Mouse (Mus musculus) liver, postnatal 0 days (tissue): ENCODE results near the gene Prune1.

Experiments
- CTCF ChIP-seq: sonication (generic); IDR thresholded peaks from 2 replicates; pipeline ENCODE4 v1.5.1; 2016; ENCODE audit warnings: antibody characterized with exemption, low read depth
- EP300 ChIP-seq: IDR thresholded peaks from 2 replicates; pipeline ENCODE4 v1.6.1; 2016; ENCODE audit warnings: antibody characterized with exemption, low read depth, mild to moderate bottlenecking

DNA sequence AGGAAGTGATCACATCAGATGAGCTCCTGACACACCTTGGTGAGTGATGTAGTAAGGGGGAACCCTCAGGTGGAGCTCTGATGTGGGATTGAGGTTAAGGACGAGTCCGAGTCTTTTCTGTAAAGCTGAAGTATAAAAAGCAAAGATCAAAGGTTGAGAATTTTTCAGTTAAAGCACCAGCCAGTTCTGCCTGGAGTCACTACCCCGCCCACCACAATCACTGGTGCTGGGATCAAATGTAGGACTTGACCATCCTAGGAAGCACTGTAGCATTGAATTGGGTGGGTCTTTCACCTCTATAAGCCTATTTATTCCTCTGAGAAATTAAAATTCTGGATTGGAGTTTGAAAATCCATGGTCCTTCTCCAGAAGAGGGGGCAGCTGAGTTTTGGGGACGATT is 9.2 kb upstream of the Prune1 start:
- TF ChIP-seq CTCF (no peak), EP300 (no peak)
